Mouse (Mus musculus): Measurements from ENCODE around the gene Gm10840. TPM values are rescaled to one million over a fixed set of nuclear protein-coding genes. Genes with fewer than 3 reads are reported as not detected.
"Not testable (repeated sequence)": the region's sequence is repeated elsewhere in the genome, so short reads cannot be mapped to it uniquely, and the experiment has no call there.

Gene Gm10840
- 0.67 TPM in 1 of 2 replicates, not detected in the other for polyA plus RNA-seq (2016; fragmentation: Nextera tagmentation; extraction: Ambion mirVana)

GRCm38 (mm10) chr11:106160841-106161721 lies at the start of gene Gm10840, which contains the start of gene Limd2:
Gene Gm10840, plus strand, starts transcription at chr11:106160850.
Gene Limd2, minus strand, starts transcription at chr11:106160860.
- Histone ChIP-seq H3K4me1 (replicated peaks) (peaks cover 54% of the 10 kb centered on the region), H3K4me3 (peak within 1 kb of the TSS; percentile 89), H3K36me3 (peaks cover 68% of the 10 kb centered on the region), H3K27me3 (ENCODE audit: insufficient read depth, poor library complexity, severe bottlenecking) (no peaks in the 10 kb centered on the region), H3K27ac (peak within 1 kb of the TSS; percentile 99), H3K9me3 (no peaks in the 10 kb centered on the region)
- DNase-seq (ENCODE audit: low spot score), result peak; percentile 73
- 27% methylated on average over 22 of the region's 22 CpGs for WGBS

- Histone ChIP-seq H3K4me1 (replicated peaks) (no peaks in the 10 kb centered on the region), H3K4me3 (no peak overlapping the region), H3K27ac (no peak overlapping the region), H3K9me3 (no peaks in the 10 kb centered on the region), H3K27me3 (ENCODE audit: insufficient read depth, poor library complexity, severe bottlenecking) (no peaks in the 10 kb centered on the region), H3K36me3 (peaks cover 54% of the 10 kb centered on the region)
- DNase-seq (ENCODE audit: low spot score), result no peak
Measured at GRCm38 (mm10) chr11:106111688-106112087, 49.0 kb upstream of the Gm10840 start.

- H3K36me3 ChIP-seq, result peaks cover 92% of the 10 kb centered on the region
- no peak for DNase-seq (ENCODE audit: low spot score)
- H3K27me3 ChIP-seq (ENCODE audit: insufficient read depth, poor library complexity, severe bottlenecking), result no peaks in the 10 kb centered on the region
- no peak overlapping the region for H3K4me3 ChIP-seq
- no peak overlapping the region for H3K27ac ChIP-seq
- no peaks in the 10 kb centered on the region for H3K9me3 ChIP-seq
- H3K4me1 ChIP-seq (replicated peaks), result no peaks in the 10 kb centered on the region
- 92% methylated on average over 5 of the region's 5 CpGs for WGBS
Measured at GRCm38 (mm10) chr11:106122221-106122620, 38.4 kb upstream of the Gm10840 start.

- WGBS, result 87% methylated on average over 3 of the region's 3 CpGs
- H3K27me3 ChIP-seq (ENCODE audit: insufficient read depth, poor library complexity, severe bottlenecking), result no peaks in the 10 kb centered on the region
- H3K27ac ChIP-seq, result no peak overlapping the region
- H3K9me3 ChIP-seq, result no peaks in the 10 kb centered on the region
- DNase-seq (ENCODE audit: low spot score), result no peak
- peaks cover 88% of the 10 kb centered on the region for H3K36me3 ChIP-seq
- no peak overlapping the region for H3K4me3 ChIP-seq
- no peaks in the 10 kb centered on the region for H3K4me1 ChIP-seq (replicated peaks)
Measured at GRCm38 (mm10) chr11:106122736-106123135, 37.9 kb upstream of the Gm10840 start.

- no peak overlapping the region for H3K27ac ChIP-seq
- WGBS, result 88% methylated on average over 4 of the region's 4 CpGs
- peaks cover 85% of the 10 kb centered on the region for H3K36me3 ChIP-seq
- no peak for DNase-seq (ENCODE audit: low spot score)
- H3K27me3 ChIP-seq (ENCODE audit: insufficient read depth, poor library complexity, severe bottlenecking), result no peaks in the 10 kb centered on the region
- H3K4me1 ChIP-seq (replicated peaks), result no peaks in the 10 kb centered on the region
- no peak overlapping the region for H3K4me3 ChIP-seq
- H3K9me3 ChIP-seq, result no peaks in the 10 kb centered on the region
Measured at GRCm38 (mm10) chr11:106124784-106125183, 35.9 kb upstream of the Gm10840 start.

GRCm38 (mm10) chr11:106125827-106126226 lies 34.8 kb upstream of the Gm10840 start:
- WGBS, result 77% methylated on average over 1 of the region's 1 CpGs
- Histone ChIP-seq H3K36me3 (peaks cover 87% of the 10 kb centered on the region), H3K27me3 (ENCODE audit: insufficient read depth, poor library complexity, severe bottlenecking) (no peaks in the 10 kb centered on the region), H3K4me1 (replicated peaks) (no peaks in the 10 kb centered on the region), H3K4me3 (no peak overlapping the region), H3K27ac (no peak overlapping the region), H3K9me3 (no peaks in the 10 kb centered on the region)
- no peak for DNase-seq (ENCODE audit: low spot score)

- H3K36me3 ChIP-seq, result peaks cover 77% of the 10 kb centered on the region
- not testable (repeated sequence) for H3K4me3 ChIP-seq; DNase-seq (ENCODE audit: low spot score); H3K9me3 ChIP-seq; H3K27ac ChIP-seq; H3K4me1 ChIP-seq (replicated peaks); H3K27me3 ChIP-seq (ENCODE audit: insufficient read depth, poor library complexity, severe bottlenecking)
- 93% methylated on average over 6 of the region's 6 CpGs for WGBS
Measured at GRCm38 (mm10) chr11:106126727-106127373, 33.8 kb upstream of the Gm10840 start.

- 88% methylated on average over 1 of the region's 1 CpGs for WGBS
- Histone ChIP-seq H3K9me3 (no peaks in the 10 kb centered on the region), H3K4me3 (no peak overlapping the region), H3K4me1 (replicated peaks) (peaks cover 1% of the 10 kb centered on the region; the same call in 1 of the 2 replicates), H3K27ac (no peak overlapping the region), H3K27me3 (ENCODE audit: insufficient read depth, poor library complexity, severe bottlenecking) (no peaks in the 10 kb centered on the region), H3K36me3 (peaks cover 65% of the 10 kb centered on the region)
- no peak for DNase-seq (ENCODE audit: low spot score)
Measured at GRCm38 (mm10) chr11:106129477-106129876, 31.2 kb upstream of the Gm10840 start.

- Histone ChIP-seq H3K27me3 (ENCODE audit: insufficient read depth, poor library complexity, severe bottlenecking) (no peaks in the 10 kb centered on the region), H3K4me1 (replicated peaks) (peaks cover 10% of the 10 kb centered on the region), H3K4me3 (no peak overlapping the region), H3K27ac (no peak overlapping the region), H3K9me3 (no peaks in the 10 kb centered on the region), H3K36me3 (peaks cover 70% of the 10 kb centered on the region)
- WGBS, result 92% methylated on average over 5 of the region's 5 CpGs
- no peak for DNase-seq (ENCODE audit: low spot score)
Measured at GRCm38 (mm10) chr11:106132516-106132915, 28.1 kb upstream of the Gm10840 start.

- Histone ChIP-seq H3K4me1 (replicated peaks) (peaks cover 10% of the 10 kb centered on the region), H3K9me3 (no peaks in the 10 kb centered on the region), H3K27ac (peak overlapping the region; percentile 74), H3K4me3 (0 out of 2 replicates have a peak overlapping the region, but pooled peaks have one; percentile 5), H3K36me3 (peaks cover 63% of the 10 kb centered on the region), H3K27me3 (ENCODE audit: insufficient read depth, poor library complexity, severe bottlenecking) (no peaks in the 10 kb centered on the region)
- WGBS, result 35% methylated on average over 8 of the region's 8 CpGs
- no peak for DNase-seq (ENCODE audit: low spot score)
Measured at GRCm38 (mm10) chr11:106134580-106135528, 25.8 kb upstream of the Gm10840 start.

- Histone ChIP-seq H3K36me3 (peaks cover 98% of the 10 kb centered on the region), H3K27me3 (ENCODE audit: insufficient read depth, poor library complexity, severe bottlenecking) (no peaks in the 10 kb centered on the region), H3K27ac (no peak overlapping the region), H3K4me1 (replicated peaks) (peaks cover 18% of the 10 kb centered on the region), H3K4me3 (no peak overlapping the region), H3K9me3 (no peaks in the 10 kb centered on the region)
- 90% methylated on average over 3 of the region's 3 CpGs for WGBS
- DNase-seq (ENCODE audit: low spot score), result no peak
Measured at GRCm38 (mm10) chr11:106151219-106151618, 9.4 kb upstream of the Gm10840 start.

GRCm38 (mm10) chr11:106152132-106152531 lies 8.5 kb upstream of the Gm10840 start:
- no peak overlapping the region for H3K4me3 ChIP-seq
- peaks cover 26% of the 10 kb centered on the region for H3K4me1 ChIP-seq (replicated peaks)
- 84% methylated on average over 8 of the region's 8 CpGs for WGBS
- peaks cover 100% of the 10 kb centered on the region for H3K36me3 ChIP-seq
- no peaks in the 10 kb centered on the region for H3K9me3 ChIP-seq
- no peak for DNase-seq (ENCODE audit: low spot score)
- H3K27ac ChIP-seq, result no peak overlapping the region
- no peaks in the 10 kb centered on the region for H3K27me3 ChIP-seq (ENCODE audit: insufficient read depth, poor library complexity, severe bottlenecking)

Data from hindbrain, embryonic 10.5 days (tissue).